Mouse (Mus musculus) induced T-regulatory cell, adult 2 months (primary cell): ENCODE measurements around the gene Wdr66.
A peak's percentile ranks its signal among the peaks of the same experiment; 100 is the strongest.

Experiments
- DNase-seq: peaks from one replicate; pipeline ENCODE4 v3.0.0-alpha.2; 2012; ENCODE audit warnings: low read depth

The Wdr66 gene

GRCm38 (mm10) chr5:123315219-123315866, 63.4 kb downstream of the Wdr66 start:
- DNase-seq = no peak

- peak; percentile 60 for DNase-seq
Measured at GRCm38 (mm10) chr5:123317992-123318391, 66.1 kb downstream of the Wdr66 start.

GRCm38 (mm10) chr5:123320136-123320535, 68.2 kb downstream of the Wdr66 start:
- peak; percentile 43 for DNase-seq

GRCm38 (mm10) chr5:123324242-123324641, 72.3 kb downstream of the Wdr66 start:
- no peak for DNase-seq

- DNase-seq = no peak
Measured at GRCm38 (mm10) chr5:123326006-123326750, 74.3 kb downstream of the Wdr66 start.

GRCm38 (mm10) chr5:123326751-123327148, 74.8 kb downstream of the Wdr66 start:
- DNase-seq = no peak

GRCm38 (mm10) chr5:123327686-123328085, 75.8 kb downstream of the Wdr66 start:
- no peak for DNase-seq

GRCm38 (mm10) chr5:123333566-123333965, 81.7 kb downstream of the Wdr66 start:
- DNase-seq = no peak

GRCm38 (mm10) chr5:123336205-123336961, 84.5 kb downstream of the Wdr66 start:
- DNase-seq = no peak

GRCm38 (mm10) chr5:123338463-123338862, 86.6 kb downstream of the Wdr66 start:
- no peak for DNase-seq

- DNase-seq = peak; percentile 92
Measured at GRCm38 (mm10) chr5:123343707-123344627, 92.1 kb downstream of the Wdr66 start, which contains the start of gene Bcl7a. Gene Bcl7a (plus strand): TSS chr5:123343834.

- no peak for DNase-seq
Measured at GRCm38 (mm10) chr5:123344628-123344962, 92.7 kb downstream of the Wdr66 start.

GRCm38 (mm10) chr5:123344963-123345852, 93.3 kb downstream of the Wdr66 start:
- DNase-seq = peak; percentile 72

GRCm38 (mm10) chr5:123345853-123346654, 94.2 kb downstream of the Wdr66 start:
- peak; percentile 41 for DNase-seq

- DNase-seq = no peak
Measured at GRCm38 (mm10) chr5:123346701-123347270, 94.9 kb downstream of the Wdr66 start.

GRCm38 (mm10) chr5:123347985-123348384, 96.1 kb downstream of the Wdr66 start:
- no peak for DNase-seq

- peak; percentile 10 for DNase-seq
Measured at GRCm38 (mm10) chr5:123350386-123350785, 98.5 kb downstream of the Wdr66 start.

GRCm38 (mm10) chr5:123355918-123356317, 104.0 kb downstream of the Wdr66 start:
- DNase-seq = no peak

- no peak for DNase-seq
Measured at GRCm38 (mm10) chr5:123357253-123357652, 105.4 kb downstream of the Wdr66 start.
